Mouse (Mus musculus) embryonic fibroblast, embryonic 13.5 days (primary cell): ENCODE data around the gene Zmiz1.

Experiments used
- CTCF ChIP-seq: IDR thresholded peaks from 2 replicates; pipeline ENCODE4 v1.5.1; 2011; ENCODE audit warnings: mild to moderate bottlenecking, control low read depth, low read length, moderate library complexity, borderline replicate concordance; ENCODE audit not compliant: insufficient read depth
- POLR2A ChIP-seq: IDR thresholded peaks from 2 replicates; pipeline ENCODE4 v1.6.1; 2011; ENCODE audit warnings: low read depth, mild to moderate bottlenecking, control low read depth, low read length, moderate library complexity

DNA sequence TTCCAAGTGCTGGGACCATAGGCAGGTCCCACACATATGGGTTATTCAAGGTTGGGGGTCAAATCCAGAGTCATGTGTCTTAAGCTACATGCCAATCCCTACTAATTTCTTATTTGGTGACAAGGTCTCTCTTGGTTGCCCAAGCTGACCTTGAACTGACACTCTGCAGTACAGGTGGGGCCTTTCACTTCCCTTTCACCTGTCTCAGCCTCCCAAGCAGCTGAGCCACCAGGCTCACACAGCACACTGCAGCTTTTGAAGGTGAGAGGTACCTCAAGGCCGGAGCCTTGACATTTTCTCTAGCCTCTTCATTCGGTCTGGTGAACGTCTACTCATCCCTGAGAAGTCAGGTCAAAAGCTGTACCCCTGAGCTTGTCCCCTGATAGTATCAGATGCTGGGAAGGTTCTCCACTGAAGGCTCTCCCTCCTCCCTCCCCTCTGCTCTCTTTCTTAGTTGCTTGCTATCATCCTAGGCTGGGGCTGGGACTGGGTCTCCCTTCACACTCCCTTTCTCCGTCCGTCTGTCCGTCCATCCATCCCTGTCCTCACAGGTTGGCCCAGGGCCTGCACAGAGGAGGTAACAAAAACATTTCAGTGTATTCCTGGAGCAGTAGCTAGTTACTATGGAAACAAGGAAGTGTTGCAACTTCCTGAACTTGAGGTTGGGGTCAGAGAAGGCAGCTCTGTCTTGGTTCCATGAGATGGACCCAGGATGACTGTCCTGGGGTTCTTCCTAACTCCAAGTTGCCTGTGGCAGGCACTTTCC is 13.3 kb downstream of the Zmiz1 start:
- no peak for TF ChIP-seq CTCF
- TF ChIP-seq POLR2A, result no peak
